Mouse (Mus musculus): ENCODE measurements around the gene Pop5. TPM values are rescaled to one million over a fixed set of nuclear protein-coding genes. Genes with fewer than 3 reads are reported as not detected.
A peak's percentile ranks its signal among the peaks of the same experiment; 100 is the strongest.

Gene Pop5
- total RNA-seq (2014; rRNA removed) (28.8 and 55.6 TPM in 2 replicates), polyA plus RNA-seq (2015; fragmentation: Nextera tagmentation; extraction: Ambion mirVana) (99.1 and 99.3 TPM in 2 replicates)

GRCm38 (mm10) chr5:115235786-115236263 is at the start of gene Pop5:
TSS of gene Pop5 (plus strand) at chr5:115235836.
- ATAC-seq = peak; percentile 75

GRCm38 (mm10) chr5:115186371-115187073 is 49.1 kb upstream of the Pop5 start:
- H3K36me3 ChIP-seq (ENCODE audit: insufficient read depth, low read length) = no peaks in the 10 kb centered on the region
- peak overlapping the region; percentile 43 for H3K4me2 ChIP-seq (ENCODE audit: low read depth, low read length)
- H3K9ac ChIP-seq (replicated peaks; ENCODE audit: low read length) = 0 out of 2 replicates have a peak overlapping the region, but pooled peaks have one; percentile 13
- no peak for TF ChIP-seq CTCF (IDR thresholded peaks at IDR 0.05; ENCODE audit: low read depth)
- peak overlapping the region; percentile 14; the same call in 1 of the 2 replicates for H3K4me3 ChIP-seq (ENCODE audit: low read length)
- H3K27me3 ChIP-seq (ENCODE audit: insufficient read depth, low read length) = peaks cover 12% of the 10 kb centered on the region; the same call in 1 of the 2 replicates
- peak; percentile 67 for ATAC-seq
- H3K4me1 ChIP-seq (ENCODE audit: insufficient read depth, low read length) = peaks cover 26% of the 10 kb centered on the region
- H3K27ac ChIP-seq = peak overlapping the region; percentile 60
- WGBS = 23% methylated on average over 17 of the region's 17 CpGs
- H3K9me3 ChIP-seq (ENCODE audit: low read length) = no peaks in the 10 kb centered on the region
- DNase-seq (ENCODE audit: low spot score) = peak; percentile 81

More at GRCm38 (mm10) chr5:115235786-115236263, at the start of gene Pop5:
- Histone ChIP-seq H3K4me1 (ENCODE audit: insufficient read depth, low read length) (no peaks in the 10 kb centered on the region), H3K27ac (peak within 1 kb of the TSS; percentile 59), H3K36me3 (ENCODE audit: insufficient read depth, low read length) (peaks cover 10% of the 10 kb centered on the region), H3K4me3 (ENCODE audit: low read length) (peak within 1 kb of the TSS; percentile 46), H3K9me3 (ENCODE audit: low read length) (no peaks in the 10 kb centered on the region), H3K4me2 (ENCODE audit: low read depth, low read length) (peak within 1 kb of the TSS; percentile 75), H3K27me3 (ENCODE audit: insufficient read depth, low read length) (no peaks in the 10 kb centered on the region), H3K9ac (replicated peaks; ENCODE audit: low read length) (peak within 1 kb of the TSS; percentile 58)
- 1% methylated on average over 21 of the region's 21 CpGs for WGBS
- TF ChIP-seq CTCF (IDR thresholded peaks at IDR 0.05; ENCODE audit: low read depth) = peak; percentile 95
- DNase-seq (ENCODE audit: low spot score) = peak; percentile 93

GRCm38 (mm10) chr5:115187188-115188131 is 48.2 kb upstream of the Pop5 start:
- Histone ChIP-seq H3K4me3 (ENCODE audit: low read length) (peak overlapping the region; percentile 14; the same call in 1 of the 2 replicates), H3K9ac (replicated peaks; ENCODE audit: low read length) (0 out of 2 replicates have a peak overlapping the region, but pooled peaks have one; percentile 13), H3K36me3 (ENCODE audit: insufficient read depth, low read length) (no peaks in the 10 kb centered on the region), H3K9me3 (ENCODE audit: low read length) (no peaks in the 10 kb centered on the region), H3K4me1 (ENCODE audit: insufficient read depth, low read length) (peaks cover 28% of the 10 kb centered on the region), H3K27me3 (ENCODE audit: insufficient read depth, low read length) (peaks cover 12% of the 10 kb centered on the region; the same call in 1 of the 2 replicates), H3K27ac (peak overlapping the region; percentile 60), H3K4me2 (ENCODE audit: low read depth, low read length) (peak overlapping the region; percentile 43)
- ATAC-seq = peak; percentile 81
- DNase-seq (ENCODE audit: low spot score) = peak; percentile 93
- peak; percentile 87 for TF ChIP-seq CTCF (IDR thresholded peaks at IDR 0.05; ENCODE audit: low read depth)
- WGBS = 14% methylated on average over 26 of the region's 26 CpGs

- H3K4me3 ChIP-seq (ENCODE audit: low read length) = no peak overlapping the region
- peak; percentile 88 for TF ChIP-seq CTCF (IDR thresholded peaks at IDR 0.05; ENCODE audit: low read depth)
- H3K27ac ChIP-seq = no peak overlapping the region
- no peak overlapping the region for H3K4me2 ChIP-seq (ENCODE audit: low read depth, low read length)
- H3K27me3 ChIP-seq (ENCODE audit: insufficient read depth, low read length) = peaks cover 12% of the 10 kb centered on the region; the same call in 1 of the 2 replicates
- no peaks in the 10 kb centered on the region for H3K36me3 ChIP-seq (ENCODE audit: insufficient read depth, low read length)
- peaks cover 37% of the 10 kb centered on the region for H3K4me1 ChIP-seq (ENCODE audit: insufficient read depth, low read length)
- no peaks in the 10 kb centered on the region for H3K9me3 ChIP-seq (ENCODE audit: low read length)
- no peak overlapping the region for H3K9ac ChIP-seq (replicated peaks; ENCODE audit: low read length)
- WGBS = 47% methylated on average over 5 of the region's 5 CpGs
- DNase-seq (ENCODE audit: low spot score) = peak; percentile 67
- no peak for ATAC-seq
Observed at GRCm38 (mm10) chr5:115188824-115189223, 46.8 kb upstream of the Pop5 start.

- Histone ChIP-seq H3K9ac (replicated peaks; ENCODE audit: low read length) (no peak overlapping the region), H3K27me3 (ENCODE audit: insufficient read depth, low read length) (peaks cover 12% of the 10 kb centered on the region; the same call in 1 of the 2 replicates), H3K27ac (no peak overlapping the region), H3K36me3 (ENCODE audit: insufficient read depth, low read length) (no peaks in the 10 kb centered on the region), H3K4me2 (ENCODE audit: low read depth, low read length) (no peak overlapping the region), H3K4me1 (ENCODE audit: insufficient read depth, low read length) (peaks cover 25% of the 10 kb centered on the region), H3K4me3 (ENCODE audit: low read length) (no peak overlapping the region), H3K9me3 (ENCODE audit: low read length) (no peaks in the 10 kb centered on the region)
- no peak for DNase-seq (ENCODE audit: low spot score)
- 83% methylated on average over 12 of the region's 12 CpGs for WGBS
- no peak for TF ChIP-seq CTCF (IDR thresholded peaks at IDR 0.05; ENCODE audit: low read depth)
- ATAC-seq = no peak
Observed at GRCm38 (mm10) chr5:115190081-115190480, 45.6 kb upstream of the Pop5 start.

Data from hindbrain, postnatal 0 days (tissue).